Mouse (Mus musculus) heart, adult 2 months (tissue): ENCODE results near the gene Nkapd1.

Experiments used
- CTCF ChIP-seq: fragments of 200-600 bp; IDR thresholded peaks from 2 replicates; pipeline ENCODE4 v1.8.1; 2022; ENCODE audit warnings: antibody characterized with exemption, mild to moderate bottlenecking, moderate library complexity
- POLR2A ChIP-seq: fragments of 200-500 bp; IDR thresholded peaks from 2 replicates; pipeline ENCODE4 v1.6.1; 2011; ENCODE audit warnings: mild to moderate bottlenecking, low read depth, low read length, control low read depth; ENCODE audit not compliant: insufficient read depth

GRCm38 (mm10) chr9:50590856-50591518 is 26.3 kb downstream of the Nkapd1 start:
- no peak for TF ChIP-seq CTCF
- no peak for TF ChIP-seq POLR2A
